Mouse (Mus musculus) intestine, embryonic 14.5 days (tissue): Measurements from ENCODE around the gene Dusp1. TPM values are rescaled to one million over a fixed set of nuclear protein-coding genes. Genes with fewer than 3 reads are reported as not detected.

Experiments
- ATAC-seq: fragments of 200-750 bp; cut with Nextera tagmentation; replicated peaks from 2 replicates; pipeline ENCODE4 v1.8.0; 2017; ENCODE audit warnings: low read depth, moderate number of reproducible peaks, moderate TSS enrichment, moderate library complexity; ENCODE audit not compliant: low FRiP score, low TSS enrichment
- DNase-seq: peaks from one replicate; pipeline ENCODE4 v3.0.0-alpha.2; 2018; ENCODE audit warnings: low spot score
- H3K27ac ChIP-seq: fragments of 300-500 bp; sonication (generic); 2 replicates; pipeline ENCODE4 v1.5.1; 2014; ENCODE audit warnings: low read depth, mild to moderate bottlenecking, control low read depth
- H3K27me3 ChIP-seq: fragments of 300-500 bp; sonication (generic); replicated peaks from 2 replicates; pipeline ENCODE4 v1.6.1; 2014; ENCODE audit warnings: low read length, control low read depth; ENCODE audit not compliant: control insufficient read depth, insufficient read depth
- H3K36me3 ChIP-seq: fragments of 300-500 bp; sonication (generic); 2 replicates; pipeline ENCODE4 v1.6.1; 2014; ENCODE audit warnings: low read length, control low read depth; ENCODE audit not compliant: control insufficient read depth, insufficient read depth
- H3K4me1 ChIP-seq: fragments of 300-500 bp; sonication (generic); replicated peaks from 2 replicates; pipeline ENCODE4 v1.6.1; 2014; ENCODE audit warnings: low read length, control low read depth, mixed read lengths; ENCODE audit not compliant: control insufficient read depth, insufficient read depth
- H3K4me2 ChIP-seq: fragments of 300-500 bp; sonication (generic); 2 replicates; pipeline ENCODE4 v1.6.1; 2014; ENCODE audit warnings: low read length
- H3K4me3 ChIP-seq: fragments of 300-500 bp; sonication (generic); 2 replicates; pipeline ENCODE4 v1.5.1; 2014; ENCODE audit warnings: low read depth, low read length, control low read depth, mixed read lengths
- H3K9ac ChIP-seq: fragments of 300-500 bp; sonication (generic); 2 replicates; pipeline ENCODE4 v1.6.1; 2014; ENCODE audit warnings: mild to moderate bottlenecking, low read length
- H3K9me3 ChIP-seq: fragments of 300-500 bp; sonication (generic); 2 replicates; pipeline ENCODE4 v1.6.1; 2016; ENCODE audit warnings: low read length, control low read depth; ENCODE audit not compliant: control insufficient read depth
- WGBS: fragments of 180-500 bp; shearing (Covaris S2); extraction: QIAGEN DNeasy Blood & Tissue Kit; methylation state at CpG from one replicate; pipeline ENCODE4 v1.1.7; 2014; 5-methylcytosine and 5-hydroxymethylcytosine counted together
- polyA plus RNA-seq: library from polyadenylated mRNA; unstranded; fragments of >200 nt; fragmentation: Nextera tagmentation; extraction: Ambion mirVana; gene quantifications from 2 replicates; pipeline ENCODE4 v1.2.1, GENCODE M21; 2014

Gene Dusp1
- polyA plus RNA-seq, 1 experiment from 2014 or later, result 17.0 TPM

- Histone ChIP-seq H3K4me1 (peaks cover 8% of the 10 kb centered on the region), H3K36me3 (no peaks in the 10 kb centered on the region), H3K9me3 (no peaks in the 10 kb centered on the region), H3K27me3 (no peaks in the 10 kb centered on the region), H3K9ac (no peak overlapping the region), H3K4me3 (no peak overlapping the region), H3K4me2 (no peak overlapping the region), H3K27ac (no peak overlapping the region)
- ATAC-seq, result no peak
- DNase-seq, result no peak
- 40% methylated on average over 7 of the region's 7 CpGs for WGBS
Observed at GRCm38 (mm10) chr17:26547771-26548170, 14.2 kb downstream of the Dusp1 start.

- no peaks in the 10 kb centered on the region for H3K36me3 ChIP-seq
- no peak overlapping the region for H3K9ac ChIP-seq
- WGBS, result 73% methylated on average over 8 of the region's 8 CpGs
- ATAC-seq, result no peak
- no peaks in the 10 kb centered on the region for H3K27me3 ChIP-seq
- H3K4me1 ChIP-seq, result peaks cover 11% of the 10 kb centered on the region
- no peak for DNase-seq
- no peak overlapping the region for H3K27ac ChIP-seq
- no peak overlapping the region for H3K4me3 ChIP-seq
- no peak overlapping the region for H3K4me2 ChIP-seq
- no peaks in the 10 kb centered on the region for H3K9me3 ChIP-seq
Observed at GRCm38 (mm10) chr17:26544319-26544963, 17.5 kb downstream of the Dusp1 start.

DNA sequence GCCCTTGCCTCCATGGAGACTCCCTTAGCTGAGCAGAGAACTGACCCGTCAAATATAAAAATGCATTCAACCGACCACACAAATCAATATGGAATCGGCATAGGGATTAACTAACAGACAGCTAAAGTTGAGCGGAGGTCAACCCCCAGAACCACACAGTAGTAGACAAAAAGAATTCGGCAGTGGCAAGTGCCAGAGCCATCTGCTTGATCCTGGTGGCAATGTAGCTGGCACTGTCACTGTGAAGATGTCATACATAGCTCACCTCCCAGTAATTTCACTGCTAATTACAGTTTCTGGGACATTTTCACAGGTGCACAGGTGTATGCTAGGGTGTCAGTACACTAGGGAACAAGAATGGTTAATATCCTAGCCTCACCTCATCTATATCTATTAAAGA lies 21.8 kb downstream of the Dusp1 start:
- 65% methylated on average over 5 of the region's 5 CpGs for WGBS
- Histone ChIP-seq H3K27me3 (no peaks in the 10 kb centered on the region), H3K4me3 (no peak overlapping the region), H3K4me2 (no peak overlapping the region), H3K36me3 (no peaks in the 10 kb centered on the region), H3K9me3 (no peaks in the 10 kb centered on the region), H3K27ac (no peak overlapping the region), H3K9ac (no peak overlapping the region), H3K4me1 (peaks cover 3% of the 10 kb centered on the region)
- DNase-seq (no peak), ATAC-seq (no peak)

DNA sequence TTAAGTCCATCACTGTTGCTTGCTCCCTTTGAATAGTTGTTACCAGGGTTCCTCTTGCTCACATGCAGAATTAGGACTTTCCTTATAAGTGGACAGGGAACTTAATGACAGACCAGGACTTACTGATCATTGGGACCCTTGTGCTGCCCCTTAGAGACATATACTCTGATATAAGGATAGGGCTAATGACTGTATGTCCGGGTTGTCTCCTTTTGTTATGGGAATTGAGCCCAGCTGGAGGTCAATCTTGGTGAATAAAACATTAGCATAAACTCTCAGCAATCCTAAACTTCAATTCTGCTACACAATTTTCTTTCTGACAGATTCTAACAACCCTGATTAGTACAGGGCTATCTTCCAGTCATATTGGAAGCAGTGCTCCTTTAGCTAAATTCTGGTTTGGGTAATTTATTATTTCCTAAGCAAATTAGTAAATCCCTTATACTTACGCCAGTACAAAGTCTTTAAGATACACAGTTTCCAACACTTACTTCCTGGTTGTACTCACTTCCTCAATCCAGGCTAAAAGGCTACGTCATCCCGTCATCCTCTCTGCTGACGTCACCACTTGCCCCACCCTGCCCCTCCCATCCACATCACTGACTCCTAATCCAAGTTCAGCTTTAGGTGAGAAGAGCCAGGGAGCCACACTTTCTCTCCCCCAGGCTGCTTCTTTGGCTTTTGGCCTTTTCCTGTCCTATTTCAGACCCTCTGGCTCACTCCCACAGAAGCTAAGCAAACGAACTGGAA lies 24.0 kb downstream of the Dusp1 start:
- H3K4me2 ChIP-seq, result no peak overlapping the region
- ATAC-seq (no peak), DNase-seq (peak; percentile 73)
- no peak overlapping the region for H3K4me3 ChIP-seq
- H3K9me3 ChIP-seq, result no peaks in the 10 kb centered on the region
- no peaks in the 10 kb centered on the region for H3K27me3 ChIP-seq
- no peak overlapping the region for H3K27ac ChIP-seq
- H3K36me3 ChIP-seq, result no peaks in the 10 kb centered on the region
- 24% methylated on average over 6 of the region's 6 CpGs for WGBS
- peaks cover 3% of the 10 kb centered on the region for H3K4me1 ChIP-seq
- H3K9ac ChIP-seq, result no peak overlapping the region

- no peak for ATAC-seq
- 75% methylated on average over 7 of the region's 7 CpGs for WGBS
- no peak overlapping the region for H3K4me3 ChIP-seq
Observed at GRCm38 (mm10) chr17:26535251-26536136, 26.4 kb downstream of the Dusp1 start.

DNA sequence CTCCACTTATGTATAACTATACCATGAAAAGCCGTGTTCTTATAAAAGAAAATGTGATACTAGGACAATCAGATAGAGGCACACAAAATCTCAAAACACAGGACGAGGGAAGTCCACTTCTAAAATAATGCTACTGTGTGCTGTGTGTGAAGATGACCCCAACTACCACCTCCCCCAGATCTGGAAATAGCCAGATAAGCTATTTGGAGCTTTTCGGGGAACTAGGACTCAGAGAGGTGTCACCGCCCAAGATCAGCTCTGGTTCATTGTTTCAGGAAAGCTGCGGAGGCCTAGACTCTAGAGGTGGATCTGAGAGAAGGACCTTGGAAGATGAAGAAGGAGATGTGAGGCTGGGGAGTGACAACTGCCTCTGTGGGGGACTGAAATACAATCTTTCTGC lies 27.2 kb downstream of the Dusp1 start:
- Histone ChIP-seq H3K4me3 (no peak overlapping the region), H3K4me1 (no peaks in the 10 kb centered on the region; the same call in 1 of the 2 replicates), H3K27me3 (no peaks in the 10 kb centered on the region), H3K9ac (no peak overlapping the region), H3K36me3 (no peaks in the 10 kb centered on the region), H3K27ac (no peak overlapping the region), H3K4me2 (no peak overlapping the region), H3K9me3 (no peaks in the 10 kb centered on the region)
- WGBS, result 83% methylated on average over 5 of the region's 5 CpGs
- DNase-seq, result no peak
- no peak for ATAC-seq

More at GRCm38 (mm10) chr17:26535251-26536136, 26.4 kb downstream of the Dusp1 start:
- no peaks in the 10 kb centered on the region; the same call in 1 of the 2 replicates for H3K4me1 ChIP-seq
- no peak for DNase-seq
- H3K27me3 ChIP-seq, result no peaks in the 10 kb centered on the region
- H3K9ac ChIP-seq, result no peak overlapping the region
- no peaks in the 10 kb centered on the region for H3K9me3 ChIP-seq
- H3K36me3 ChIP-seq, result no peaks in the 10 kb centered on the region
- H3K27ac ChIP-seq, result no peak overlapping the region
- no peak overlapping the region for H3K4me2 ChIP-seq

GRCm38 (mm10) chr17:26533871-26534372 lies 28.0 kb downstream of the Dusp1 start:
- DNase-seq (no peak), ATAC-seq (no peak)
- no peaks in the 10 kb centered on the region; the same call in 1 of the 2 replicates for H3K4me1 ChIP-seq
- no peaks in the 10 kb centered on the region for H3K27me3 ChIP-seq
- H3K9ac ChIP-seq, result no peak overlapping the region
- no peak overlapping the region for H3K4me2 ChIP-seq
- H3K36me3 ChIP-seq, result no peaks in the 10 kb centered on the region
- H3K9me3 ChIP-seq, result no peaks in the 10 kb centered on the region
- no peak overlapping the region for H3K27ac ChIP-seq
- WGBS, result 69% methylated on average over 5 of the region's 5 CpGs
- H3K4me3 ChIP-seq, result no peak overlapping the region

- no peak overlapping the region for H3K4me2 ChIP-seq
- no peaks in the 10 kb centered on the region for H3K27me3 ChIP-seq
- H3K4me1 ChIP-seq, result no peaks in the 10 kb centered on the region; the same call in 1 of the 2 replicates
- H3K36me3 ChIP-seq, result no peaks in the 10 kb centered on the region
- no peak for DNase-seq
- no peak overlapping the region for H3K4me3 ChIP-seq
- WGBS, result 66% methylated on average over 4 of the region's 4 CpGs
- no peaks in the 10 kb centered on the region for H3K9me3 ChIP-seq
- H3K27ac ChIP-seq, result no peak overlapping the region
- no peak overlapping the region for H3K9ac ChIP-seq
- ATAC-seq, result no peak
Observed at GRCm38 (mm10) chr17:26532476-26533045, 29.4 kb downstream of the Dusp1 start.
